Mouse (Mus musculus) limb, embryonic 11.5 days (tissue): Measurements from ENCODE around the gene Hrh2. TPM values are rescaled to one million over a fixed set of nuclear protein-coding genes. Genes with fewer than 3 reads are reported as not detected.

Experiments used
- ATAC-seq: fragments of 200-750 bp; cut with Nextera tagmentation; 2 replicates; pipeline ENCODE4 v1.8.0; 2017; ENCODE audit warnings: low read depth; ENCODE audit not compliant: insufficient number of reproducible peaks, low FRiP score, low TSS enrichment
- DNase-seq: peaks from one replicate; pipeline ENCODE4 v3.0.0-alpha.2; 2015; ENCODE audit warnings: low spot score
- H3K27ac ChIP-seq: fragments of 300-500 bp; sonication (generic); replicated peaks from 2 replicates; pipeline ENCODE4 v1.5.1; 2014; ENCODE audit warnings: low read depth, mild to moderate bottlenecking, low read length
- H3K27me3 ChIP-seq: fragments of 300-500 bp; sonication (generic); 2 replicates; pipeline ENCODE4 v1.6.1; 2014; ENCODE audit warnings: mild to moderate bottlenecking, low read length, mixed read lengths; ENCODE audit not compliant: control insufficient read depth, insufficient read depth
- H3K36me3 ChIP-seq: fragments of 300-500 bp; sonication (generic); 2 replicates; pipeline ENCODE4 v1.6.1; 2014; ENCODE audit warnings: mild to moderate bottlenecking, low read length, moderate library complexity, mixed read lengths; ENCODE audit not compliant: control insufficient read depth, insufficient read depth
- H3K4me1 ChIP-seq: fragments of 300-500 bp; sonication (generic); 2 replicates; pipeline ENCODE4 v1.6.1; 2014; ENCODE audit warnings: low read length, mixed read lengths; ENCODE audit not compliant: control insufficient read depth, insufficient read depth
- H3K4me2 ChIP-seq: fragments of 300-500 bp; sonication (generic); 2 replicates; pipeline ENCODE4 v1.6.1; 2014; ENCODE audit warnings: low read depth, mild to moderate bottlenecking, moderate library complexity; ENCODE audit not compliant: severe bottlenecking
- H3K4me3 ChIP-seq: fragments of 300-500 bp; sonication (generic); 2 replicates; pipeline ENCODE4 v1.5.1; 2014; ENCODE audit warnings: low read depth, low read length
- H3K9ac ChIP-seq: fragments of 300-500 bp; sonication (generic); 2 replicates; pipeline ENCODE4 v1.6.1; 2014; ENCODE audit warnings: mild to moderate bottlenecking, low read length
- H3K9me3 ChIP-seq: fragments of 300-500 bp; sonication (generic); 2 replicates; pipeline ENCODE4 v1.6.1; 2016; ENCODE audit warnings: low read length; ENCODE audit not compliant: control insufficient read depth
- WGBS: fragments of 180-500 bp; shearing (Covaris S2); extraction: QIAGEN DNeasy Blood & Tissue Kit; methylation state at CpG from one replicate; pipeline ENCODE4 v1.1.7; 2014; 5-methylcytosine and 5-hydroxymethylcytosine counted together
- polyA plus RNA-seq: library from polyadenylated mRNA; unstranded; fragments of >200 nt; fragmentation: Nextera tagmentation; extraction: Ambion mirVana; gene quantifications from 2 replicates; pipeline ENCODE4 v1.2.1, GENCODE M21; 2014

The Hrh2 gene
- polyA plus RNA-seq, 1 experiment from 2014 or later: not detected

DNA sequence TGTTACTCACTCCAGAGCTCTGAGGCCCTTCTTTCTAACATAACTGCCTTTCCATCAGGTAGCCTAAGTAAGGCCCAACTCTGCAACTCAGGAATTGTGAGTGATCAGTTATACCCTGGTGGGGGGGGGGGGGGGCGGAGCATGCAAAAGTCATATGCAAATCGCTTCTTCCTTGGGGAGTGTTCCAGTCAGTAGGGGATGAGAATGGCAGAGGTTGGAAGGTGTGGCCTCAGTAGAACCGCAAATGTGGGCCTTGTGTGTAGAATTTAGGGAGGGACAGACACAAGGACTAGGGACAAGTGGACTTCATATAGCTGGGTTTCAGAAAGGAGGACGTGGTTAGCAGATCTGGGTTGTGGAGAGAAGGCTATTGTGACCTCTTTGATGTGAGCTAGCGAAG lies 23.3 kb downstream of the Hrh2 start:
- H3K36me3 ChIP-seq: no peaks in the 10 kb centered on the region
- 65% methylated on average over 5 of the region's 5 CpGs for WGBS
- no peaks in the 10 kb centered on the region for H3K4me1 ChIP-seq
- ATAC-seq: no peak
- no peak for DNase-seq
- no peak overlapping the region for H3K4me2 ChIP-seq
- no peak overlapping the region for H3K4me3 ChIP-seq
- no peaks in the 10 kb centered on the region for H3K27me3 ChIP-seq
- H3K9ac ChIP-seq: no peak overlapping the region
- H3K9me3 ChIP-seq: no peaks in the 10 kb centered on the region
- no peak overlapping the region for H3K27ac ChIP-seq

DNA sequence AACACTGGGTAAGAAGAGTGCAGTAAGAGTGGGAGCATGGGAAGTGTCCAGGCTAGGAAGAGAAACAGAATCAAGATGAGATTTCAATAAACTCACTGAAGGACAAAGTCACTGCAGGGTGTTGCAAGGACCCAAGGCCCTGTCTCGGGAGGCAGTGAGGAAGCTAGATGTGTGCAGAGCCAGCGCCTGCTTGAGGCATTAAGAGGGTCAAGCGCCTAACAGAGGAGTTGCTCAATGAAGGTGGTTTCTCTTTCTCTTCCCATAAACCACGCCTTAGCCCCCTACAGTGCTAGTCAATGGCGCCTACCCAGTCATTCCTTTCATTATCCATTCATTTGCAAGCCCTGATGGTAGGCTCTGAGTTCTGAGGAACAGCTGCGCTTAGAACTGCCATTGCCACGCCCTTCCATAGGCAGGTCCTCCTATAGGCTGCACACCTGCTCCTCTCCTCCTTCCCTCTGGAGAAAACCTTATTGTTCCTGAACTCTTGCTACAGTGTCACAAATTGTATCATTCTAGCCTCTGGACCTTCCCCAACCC lies 23.9 kb downstream of the Hrh2 start:
- ATAC-seq (no peak), DNase-seq (no peak)
- Histone ChIP-seq H3K9ac (no peak overlapping the region), H3K9me3 (no peaks in the 10 kb centered on the region), H3K4me2 (no peak overlapping the region), H3K36me3 (no peaks in the 10 kb centered on the region), H3K27ac (no peak overlapping the region), H3K27me3 (no peaks in the 10 kb centered on the region), H3K4me1 (no peaks in the 10 kb centered on the region), H3K4me3 (no peak overlapping the region)
- WGBS: 35% methylated on average over 7 of the region's 7 CpGs

DNA sequence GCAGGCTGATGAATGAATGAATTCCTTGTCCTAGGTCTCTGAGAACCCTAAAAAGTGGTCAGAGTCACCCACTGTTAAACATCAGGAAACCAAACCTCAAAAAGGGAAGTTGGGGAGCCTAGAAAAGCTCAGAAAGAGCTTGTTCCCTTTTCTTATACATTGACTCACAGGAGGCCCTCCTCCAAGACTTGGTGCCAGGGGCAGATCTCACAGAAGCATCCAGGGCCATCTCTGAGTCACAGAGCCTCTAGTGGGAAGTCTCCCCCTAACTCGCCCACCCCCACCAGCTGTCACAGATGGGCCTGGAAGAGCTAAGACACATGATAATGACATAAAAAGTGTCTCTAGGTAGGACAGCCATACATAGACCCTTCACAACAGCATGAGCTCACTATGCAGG lies 26.4 kb downstream of the Hrh2 start:
- 72% methylated on average over 1 of the region's 1 CpGs for WGBS
- H3K9ac ChIP-seq: no peak overlapping the region
- DNase-seq (no peak), ATAC-seq (no peak)
- no peaks in the 10 kb centered on the region for H3K36me3 ChIP-seq
- no peak overlapping the region for H3K4me2 ChIP-seq
- no peaks in the 10 kb centered on the region for H3K4me1 ChIP-seq
- no peak overlapping the region for H3K4me3 ChIP-seq
- no peaks in the 10 kb centered on the region for H3K9me3 ChIP-seq
- no peak overlapping the region for H3K27ac ChIP-seq
- no peaks in the 10 kb centered on the region for H3K27me3 ChIP-seq

DNA sequence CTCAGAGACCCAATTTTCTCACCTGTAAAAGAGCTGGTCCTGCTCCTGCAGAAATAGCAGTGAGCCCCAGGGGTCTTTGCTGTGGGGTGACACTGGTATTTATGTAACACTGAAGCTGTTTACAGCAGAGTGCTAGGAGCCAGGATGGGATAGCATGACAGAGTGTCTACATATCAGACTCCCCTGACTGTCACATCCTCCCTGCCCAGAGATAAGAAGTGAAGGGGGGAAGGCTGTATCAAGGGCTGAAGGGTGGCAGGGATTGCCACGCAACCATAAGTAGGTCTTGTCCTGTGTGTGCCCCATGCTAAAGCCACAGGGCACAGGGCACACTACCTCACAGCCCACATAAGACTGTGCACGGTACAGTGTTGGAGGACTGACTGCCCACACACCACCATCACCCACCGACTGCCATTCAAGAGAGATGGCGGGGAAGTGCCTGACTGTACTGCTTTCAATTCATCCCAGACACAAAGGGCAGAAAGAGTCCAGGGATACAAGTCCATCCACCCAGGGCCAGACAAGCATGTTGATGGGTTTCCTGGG lies 29.8 kb downstream of the Hrh2 start:
- no peaks in the 10 kb centered on the region for H3K9me3 ChIP-seq
- no peaks in the 10 kb centered on the region for H3K4me1 ChIP-seq
- no peak overlapping the region for H3K4me2 ChIP-seq
- WGBS: 85% methylated on average over 4 of the region's 4 CpGs
- H3K4me3 ChIP-seq: no peak overlapping the region
- H3K27me3 ChIP-seq: no peaks in the 10 kb centered on the region
- DNase-seq (no peak), ATAC-seq (no peak)
- H3K36me3 ChIP-seq: no peaks in the 10 kb centered on the region
- no peak overlapping the region for H3K27ac ChIP-seq
- no peak overlapping the region for H3K9ac ChIP-seq

DNA sequence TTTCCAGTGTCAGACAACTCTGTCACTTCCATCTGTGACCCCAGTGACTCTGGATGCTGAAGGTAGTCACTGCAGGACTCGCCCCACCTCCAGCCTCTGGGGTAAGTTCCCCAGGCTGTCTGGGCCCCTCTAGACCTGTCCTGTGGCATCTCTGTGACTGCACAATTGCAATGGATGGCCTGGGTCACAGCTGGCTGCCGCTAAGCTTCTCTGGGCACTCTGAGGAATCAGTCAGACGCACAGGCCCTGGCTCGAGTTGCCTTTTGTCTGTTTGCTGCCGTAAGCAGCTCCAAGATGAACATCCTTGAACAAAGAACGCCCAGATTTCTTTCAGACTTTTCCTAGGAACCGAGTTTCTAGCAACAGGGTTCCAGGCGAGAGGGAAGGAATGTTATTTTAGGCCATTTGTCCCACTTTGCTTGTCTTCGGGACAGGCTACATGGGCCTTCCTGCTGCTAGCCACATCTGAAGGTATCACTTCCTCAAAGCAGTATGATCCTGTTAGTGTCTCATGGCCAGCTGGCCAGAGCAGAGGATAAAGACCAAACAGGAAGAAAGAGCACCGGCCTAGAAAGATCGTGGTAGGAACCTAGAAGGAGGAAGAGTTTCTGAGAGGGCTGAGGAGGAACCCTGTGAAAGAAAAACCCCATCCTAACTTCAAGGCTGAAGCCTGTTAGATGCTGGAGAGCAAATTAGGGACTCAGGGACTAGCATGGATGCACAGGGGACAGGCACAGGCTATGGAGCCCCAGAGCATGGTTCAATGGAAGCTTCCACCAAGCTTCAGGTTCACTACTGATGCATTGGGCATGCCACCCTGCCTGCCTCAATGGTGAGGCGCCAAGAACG lies 31.2 kb downstream of the Hrh2 start:
- Histone ChIP-seq H3K9ac (no peak overlapping the region), H3K27me3 (no peaks in the 10 kb centered on the region), H3K27ac (no peak overlapping the region), H3K9me3 (no peaks in the 10 kb centered on the region), H3K36me3 (no peaks in the 10 kb centered on the region), H3K4me3 (no peak overlapping the region), H3K4me1 (no peaks in the 10 kb centered on the region), H3K4me2 (no peak overlapping the region)
- no peak for DNase-seq
- WGBS: 61% methylated on average over 13 of the region's 13 CpGs
- no peak for ATAC-seq

DNA sequence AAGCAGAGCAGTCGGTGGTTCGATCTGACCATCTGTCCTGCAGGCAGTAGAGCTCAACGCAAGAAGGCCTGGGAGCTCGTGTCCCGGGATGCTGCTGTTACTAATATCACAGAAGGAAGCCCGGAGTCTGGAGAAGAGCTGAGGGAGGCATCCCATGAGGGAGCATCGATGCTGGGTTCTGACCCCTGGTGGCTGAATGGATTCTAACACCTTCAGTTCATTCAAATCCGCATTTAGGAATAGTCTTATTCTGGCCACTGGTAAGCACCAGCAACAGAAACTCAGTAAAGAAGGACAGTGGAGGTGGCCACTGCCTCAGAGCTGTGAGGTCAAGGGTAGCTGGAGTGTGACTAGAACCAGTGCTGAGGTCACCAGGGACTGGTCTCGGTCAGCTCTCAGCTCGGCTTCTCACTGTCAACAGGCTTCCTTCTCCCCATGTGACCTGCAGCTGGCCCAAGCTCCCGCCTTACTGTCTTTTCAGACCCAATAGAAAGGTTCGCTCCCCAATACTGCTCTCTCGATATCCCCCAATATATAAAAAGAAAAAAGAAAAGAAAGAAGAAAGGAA lies 36.1 kb downstream of the Hrh2 start:
- Histone ChIP-seq H3K9ac (no peak overlapping the region), H3K27me3 (no peaks in the 10 kb centered on the region), H3K4me2 (no peak overlapping the region), H3K4me1 (no peaks in the 10 kb centered on the region), H3K4me3 (no peak overlapping the region), H3K27ac (no peak overlapping the region), H3K9me3 (no peaks in the 10 kb centered on the region), H3K36me3 (no peaks in the 10 kb centered on the region)
- WGBS: 20% methylated on average over 13 of the region's 13 CpGs
- ATAC-seq (no peak), DNase-seq (peak; percentile 54)

DNA sequence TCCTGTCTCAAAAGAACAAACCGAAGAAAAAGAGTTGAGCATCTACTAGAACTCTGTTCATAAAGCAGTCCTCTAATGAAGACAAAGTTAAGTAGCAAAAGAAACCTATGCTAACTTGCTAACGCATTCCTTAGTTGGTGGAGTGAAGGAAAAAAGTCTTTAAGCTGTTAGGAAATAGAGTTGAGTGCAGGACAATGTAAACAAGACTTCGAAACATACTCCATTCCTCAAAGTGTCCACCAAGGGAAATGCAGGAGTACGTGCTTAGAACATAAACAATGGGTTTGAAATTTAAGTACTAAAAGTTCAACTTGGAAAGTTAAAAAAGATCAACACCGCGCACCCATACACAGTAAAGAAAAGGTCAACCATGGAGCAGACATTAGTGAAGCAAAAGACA lies 38.2 kb downstream of the Hrh2 start:
- Histone ChIP-seq H3K27ac (no peak overlapping the region), H3K27me3 (no peaks in the 10 kb centered on the region), H3K36me3 (no peaks in the 10 kb centered on the region), H3K4me3 (no peak overlapping the region), H3K4me2 (no peak overlapping the region), H3K4me1 (no peaks in the 10 kb centered on the region), H3K9ac (no peak overlapping the region), H3K9me3 (no peaks in the 10 kb centered on the region)
- ATAC-seq: no peak
- 86% methylated on average over 6 of the region's 6 CpGs for WGBS
- DNase-seq: no peak

DNA sequence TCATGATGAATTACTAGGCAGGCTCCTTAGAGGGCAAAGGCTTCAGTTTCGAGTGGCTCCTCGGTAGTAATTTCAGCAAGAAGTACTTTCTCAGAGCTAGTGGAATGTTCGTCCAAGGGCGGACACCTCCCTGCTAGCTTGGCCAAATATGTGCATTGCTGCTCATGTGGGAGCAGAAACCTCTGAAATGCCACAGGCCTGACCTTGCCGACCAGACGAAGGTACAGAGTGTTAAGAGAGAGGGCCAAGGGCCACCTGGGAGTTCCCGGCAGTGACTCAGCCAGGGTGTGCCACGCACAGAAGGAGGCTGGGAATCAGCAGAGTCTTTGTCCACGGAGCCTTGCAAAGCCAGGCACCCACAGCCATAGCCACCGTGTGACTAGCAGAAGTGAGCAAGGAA lies 39.9 kb downstream of the Hrh2 start:
- ATAC-seq (no peak), DNase-seq (no peak)
- no peaks in the 10 kb centered on the region for H3K36me3 ChIP-seq
- H3K4me1 ChIP-seq: no peaks in the 10 kb centered on the region
- no peaks in the 10 kb centered on the region for H3K9me3 ChIP-seq
- 74% methylated on average over 10 of the region's 10 CpGs for WGBS
- no peak overlapping the region for H3K9ac ChIP-seq
- H3K4me3 ChIP-seq: no peak overlapping the region
- H3K27ac ChIP-seq: no peak overlapping the region
- no peaks in the 10 kb centered on the region for H3K27me3 ChIP-seq
- no peak overlapping the region for H3K4me2 ChIP-seq
